Mouse (Mus musculus) myocyte (in vitro differentiated cells): ENCODE measurements around the gene Pdcd4.

Source experiments
- MYOD1 ChIP-seq, 3 experiments: IDR thresholded peaks; one replicate each; pipeline ENCODE4 v1.6.1; 2011; ENCODE audit warnings: control low read depth in 2 of 3, low read depth in 2 of 3, mild to moderate bottlenecking in 2 of 3, moderate library complexity in 1 of 3; ENCODE audit not compliant: insufficient read length in 2 of 3, control insufficient read depth in 1 of 3
- POLR2A ChIP-seq: IDR thresholded peaks from one replicate; pipeline ENCODE4 v1.6.1; 2011; ENCODE audit warnings: low read depth, mild to moderate bottlenecking, control low read depth, moderate library complexity; ENCODE audit not compliant: insufficient read length
- POLR2AphosphoS2 ChIP-seq: IDR thresholded peaks from one replicate; pipeline ENCODE4 v1.6.1; 2011; ENCODE audit warnings: low read depth, control low read depth; ENCODE audit not compliant: insufficient read length
- REST ChIP-seq: IDR thresholded peaks from one replicate; pipeline ENCODE4 v1.6.1; 2011; ENCODE audit warnings: mild to moderate bottlenecking, control low read depth, moderate library complexity; ENCODE audit not compliant: insufficient read depth, insufficient read length
- TCF3 ChIP-seq: IDR thresholded peaks from one replicate; pipeline ENCODE4 v1.6.1; 2011; ENCODE audit warnings: low read depth, control low read depth; ENCODE audit not compliant: insufficient read length
- USF1 ChIP-seq: IDR thresholded peaks from one replicate; pipeline ENCODE4 v1.6.1; 2011; ENCODE audit warnings: low read depth, mild to moderate bottlenecking, control low read depth, moderate library complexity

DNA sequence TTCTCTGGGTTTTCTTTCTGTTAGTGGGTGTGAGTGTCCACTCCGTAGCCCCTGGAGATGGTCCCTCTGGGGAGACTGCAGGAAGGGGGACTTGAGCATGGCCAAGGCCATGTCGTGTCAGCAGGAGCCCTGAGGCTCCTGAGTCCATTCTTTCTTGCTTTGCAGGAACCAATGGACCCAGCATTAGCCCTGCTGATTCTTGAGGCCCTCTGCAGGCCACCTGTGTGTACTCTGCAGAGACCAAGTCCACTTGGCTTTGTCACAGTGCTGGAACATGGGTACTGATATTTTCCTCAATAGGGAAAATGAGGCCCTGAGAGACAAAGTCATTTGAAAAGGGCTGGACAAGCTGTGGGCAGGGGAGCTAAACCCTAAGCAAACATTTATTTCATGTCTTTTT, 21.5 kb upstream of the Pdcd4 start:
- no peak for TF ChIP-seq POLR2A
- no peak for TF ChIP-seq REST
- no peak for TF ChIP-seq POLR2AphosphoS2
- no peak for TF ChIP-seq USF1
- TF ChIP-seq MYOD1 (IDR thresholded peaks at IDR 0.05; ENCODE audit: control insufficient read depth in 1 of 3, insufficient read length in 2 of 3, low read depth in 2 of 3): no peak
- TF ChIP-seq TCF3: no peak
